Mouse (Mus musculus) gastrocnemius, postnatal 25 days (tissue): ENCODE measurements around the gene Fez2. TPM values are rescaled to one million over a fixed set of nuclear protein-coding genes. Genes with fewer than 3 reads are reported as not detected.

Experiments
- DNase-seq: peaks from one replicate; pipeline ENCODE4 v3.0.0; 2022
- total RNA-seq, 2 experiments: library from RNA; stranded (reverse); gene quantifications; 1 replicate in 1 of 2; 2 replicates in 1 of 2; pipeline ENCODE4 v1.2.3; 2021

The Fez2 gene
- total RNA-seq, 2 experiments from 2014 or later: 52.0 to 62.7 TPM

DNA sequence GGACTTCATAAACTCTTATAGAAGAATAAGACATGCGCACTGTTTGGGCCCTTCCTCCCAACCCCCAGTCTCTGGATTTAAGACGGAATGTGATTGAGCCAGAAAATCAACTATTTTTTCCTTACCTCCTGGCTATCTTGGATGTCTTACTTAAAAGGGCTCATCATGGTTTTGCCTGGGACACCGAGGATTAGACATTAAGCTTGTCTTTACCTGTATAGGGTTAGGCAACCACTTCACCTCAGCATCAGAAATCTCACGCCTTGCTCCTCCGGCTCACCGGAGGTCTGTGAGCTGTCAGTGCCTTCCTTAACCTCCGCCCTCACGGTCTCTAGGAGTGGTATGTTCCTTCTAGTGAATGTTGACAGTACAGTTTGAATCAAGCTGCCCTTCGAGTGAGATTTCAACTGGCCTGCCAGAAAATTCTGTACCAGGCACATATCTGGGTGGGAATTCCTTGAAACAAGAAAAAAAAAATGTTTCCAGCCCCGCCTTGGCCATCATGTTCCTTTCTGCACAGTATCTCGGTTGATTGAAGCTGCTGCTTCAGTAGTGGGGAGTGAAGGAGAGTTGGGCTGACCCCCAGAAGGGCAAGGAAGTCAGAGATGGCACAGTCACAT lies 96.6 kb downstream of the Fez2 start:
- no peak for DNase-seq

Other genes starting within 250 kb of the Fez2 start
- gene Crim1, start 217.9 kb downstream of the Fez2 start, total RNA-seq: 10 to 100 TPM; 22.1 to 22.9 TPM
- 1 to 10 TPM; 1.8 TPM for gene Vit, start 89.9 kb upstream of the Fez2 start, total RNA-seq